Mouse (Mus musculus) heart, embryonic 12.5 days (tissue): Measurements from ENCODE around the gene Defb5. TPM values are rescaled to one million over a fixed set of nuclear protein-coding genes. Genes with fewer than 3 reads are reported as not detected.
"Not testable (repeated sequence)": the region's sequence is repeated elsewhere in the genome, so short reads cannot be mapped to it uniquely, and the experiment has no call there.

Experiments used
- ATAC-seq: fragments of 200-750 bp; cut with Nextera tagmentation; 2 replicates; pipeline ENCODE4 v1.8.0; 2017; ENCODE audit warnings: moderate TSS enrichment, moderate library complexity; ENCODE audit not compliant: insufficient number of reproducible peaks, low FRiP score
- H3K27ac ChIP-seq: fragments of 300-500 bp; sonication (generic); 2 replicates; pipeline ENCODE4 v1.5.1; 2016; ENCODE audit warnings: mild to moderate bottlenecking, moderate library complexity; ENCODE audit not compliant: poor library complexity, severe bottlenecking
- H3K27me3 ChIP-seq: fragments of 300-500 bp; sonication (generic); replicated peaks from 2 replicates; pipeline ENCODE4 v1.6.1; 2016; ENCODE audit warnings: mild to moderate bottlenecking, moderate library complexity
- H3K36me3 ChIP-seq: fragments of 300-500 bp; sonication (generic); 2 replicates; pipeline ENCODE4 v1.6.1; 2016; ENCODE audit warnings: mild to moderate bottlenecking, moderate library complexity
- H3K4me1 ChIP-seq: fragments of 300-500 bp; sonication (generic); replicated peaks from 2 replicates; pipeline ENCODE4 v1.6.1; 2016; ENCODE audit warnings: mild to moderate bottlenecking
- H3K4me2 ChIP-seq: fragments of 300-500 bp; sonication (generic); 2 replicates; pipeline ENCODE4 v1.6.1; 2016; ENCODE audit warnings: mild to moderate bottlenecking, moderate library complexity
- H3K4me3 ChIP-seq: fragments of 300-500 bp; sonication (generic); 2 replicates; pipeline ENCODE4 v1.5.1; 2016; ENCODE audit warnings: mild to moderate bottlenecking
- H3K9ac ChIP-seq: fragments of 300-500 bp; sonication (generic); 2 replicates; pipeline ENCODE4 v1.6.1; 2016; ENCODE audit warnings: mild to moderate bottlenecking, moderate library complexity
- H3K9me3 ChIP-seq: fragments of 300-500 bp; sonication (generic); replicated peaks from 2 replicates; pipeline ENCODE4 v1.6.1; 2016; ENCODE audit warnings: mild to moderate bottlenecking, moderate library complexity
- WGBS: fragments of 180-500 bp; shearing (Covaris S2); methylation state at CpG from one replicate; pipeline ENCODE4 v1.1.7; 2016; 5-methylcytosine and 5-hydroxymethylcytosine counted together
- polyA plus RNA-seq: library from polyadenylated mRNA; unstranded; fragments of >200 nt; fragmentation: Nextera tagmentation; extraction: Ambion mirVana; gene quantifications from 2 replicates; pipeline ENCODE4 v1.2.1, GENCODE M21; 2016

Defb5 gene
- not detected in 2 replicates for polyA plus RNA-seq

- Histone ChIP-seq H3K4me3 (no peak within 1 kb of the TSS), H3K36me3 (no peaks in the 10 kb centered on the region), H3K27ac (no peak within 1 kb of the TSS), H3K9ac (no peak within 1 kb of the TSS), H3K4me1 (no peaks in the 10 kb centered on the region), H3K4me2 (no peak within 1 kb of the TSS), H3K27me3 (no peaks in the 10 kb centered on the region), H3K9me3 (peaks cover 11% of the 10 kb centered on the region)
- 81% methylated on average over 5 of the region's 5 CpGs for WGBS
- ATAC-seq: no peak
Observed at GRCm38 (mm10) chr8:19247280-19247679, at the start of gene Defb5. Gene Defb5 (plus strand): TSS chr8:19247580.

- H3K27me3 ChIP-seq: no peaks in the 10 kb centered on the region
- no peak within 1 kb of the TSS for H3K27ac ChIP-seq
- no peak for ATAC-seq
- no peaks in the 10 kb centered on the region for H3K4me1 ChIP-seq
- H3K4me2 ChIP-seq: no peak within 1 kb of the TSS
- H3K9me3 ChIP-seq: no peaks in the 10 kb centered on the region
- 60% methylated on average over 1 of the region's 1 CpGs for WGBS
- no peak within 1 kb of the TSS for H3K9ac ChIP-seq
- H3K36me3 ChIP-seq: no peaks in the 10 kb centered on the region
- H3K4me3 ChIP-seq: no peak within 1 kb of the TSS
Observed at GRCm38 (mm10) chr8:19225161-19225560, 22.2 kb upstream of the Defb5 start, which contains the start of gene Defb6. Gene Defb6 (plus strand): TSS chr8:19225478.

GRCm38 (mm10) chr8:19238101-19238500, 9.3 kb upstream of the Defb5 start:
- 50% methylated on average over 1 of the region's 1 CpGs for WGBS
- no peaks in the 10 kb centered on the region for H3K27me3 ChIP-seq

GRCm38 (mm10) chr8:19239616-19240015, 7.8 kb upstream of the Defb5 start, which contains the start of gene Defb46:
Gene Defb46 (plus strand): TSS chr8:19239916.
- WGBS: 68% methylated on average over 2 of the region's 2 CpGs
- ATAC-seq: no peak
- Histone ChIP-seq H3K27me3 (no peaks in the 10 kb centered on the region), H3K4me3 (no peak within 1 kb of the TSS), H3K9ac (no peak within 1 kb of the TSS), H3K4me2 (no peak within 1 kb of the TSS), H3K4me1 (no peaks in the 10 kb centered on the region), H3K27ac (no peak within 1 kb of the TSS), H3K36me3 (no peaks in the 10 kb centered on the region), H3K9me3 (peaks cover 8% of the 10 kb centered on the region)

More at GRCm38 (mm10) chr8:19238101-19238500, 9.3 kb upstream of the Defb5 start:
- Histone ChIP-seq H3K4me3 (no peak overlapping the region), H3K4me1 (no peaks in the 10 kb centered on the region), H3K36me3 (no peaks in the 10 kb centered on the region), H3K9ac (no peak overlapping the region), H3K4me2 (no peak overlapping the region), H3K27ac (no peak overlapping the region), H3K9me3 (0 out of 2 replicates have a peak, but pooled peaks cover 5% of the 10 kb centered on the region)
- ATAC-seq: no peak

- ATAC-seq: no peak
Observed at GRCm38 (mm10) chr8:19258136-19258535, 10.8 kb downstream of the Defb5 start.

GRCm38 (mm10) chr8:19259667-19260066, 12.3 kb downstream of the Defb5 start:
- Histone ChIP-seq H3K9me3 (peaks cover 2% of the 10 kb centered on the region), H3K36me3 (no peaks in the 10 kb centered on the region), H3K27ac (no peak overlapping the region), H3K9ac (no peak overlapping the region), H3K4me3 (no peak overlapping the region), H3K4me2 (no peak overlapping the region), H3K4me1 (no peaks in the 10 kb centered on the region), H3K27me3 (no peaks in the 10 kb centered on the region)
- no peak for ATAC-seq
- WGBS: 50% methylated on average over 3 of the region's 3 CpGs

More at GRCm38 (mm10) chr8:19258136-19258535, 10.8 kb downstream of the Defb5 start:
- Histone ChIP-seq H3K4me1 (no peaks in the 10 kb centered on the region), H3K9me3 (peaks cover 2% of the 10 kb centered on the region), H3K9ac (no peak overlapping the region), H3K27ac (no peak overlapping the region), H3K4me2 (no peak overlapping the region), H3K36me3 (no peaks in the 10 kb centered on the region), H3K27me3 (no peaks in the 10 kb centered on the region), H3K4me3 (no peak overlapping the region)

- H3K9me3 ChIP-seq, H3K27ac ChIP-seq, H3K4me1 ChIP-seq, H3K27me3 ChIP-seq, H3K4me2 ChIP-seq, H3K9ac ChIP-seq, ATAC-seq, H3K4me3 ChIP-seq, H3K36me3 ChIP-seq: not testable (repeated sequence)
- WGBS: 32% methylated on average over 2 of the region's 2 CpGs
Observed at GRCm38 (mm10) chr8:19293060-19293459, 45.7 kb downstream of the Defb5 start, which contains the start of gene Defb3. Gene Defb3 (plus strand): TSS chr8:19293360.

- not testable (repeated sequence) for H3K9ac ChIP-seq, H3K9me3 ChIP-seq, H3K4me2 ChIP-seq, H3K4me1 ChIP-seq, H3K27ac ChIP-seq, H3K27me3 ChIP-seq, H3K36me3 ChIP-seq, H3K4me3 ChIP-seq, ATAC-seq
- 58% methylated on average over 3 of the region's 3 CpGs for WGBS
Observed at GRCm38 (mm10) chr8:19298361-19298760, 51.0 kb downstream of the Defb5 start.

Other genes with a start within 250 kb of the Defb5 start
- not detected in 2 replicates for gene Defb38, start 221.0 kb upstream of the Defb5 start, polyA plus RNA-seq
- gene Defb39, start 182.8 kb upstream of the Defb5 start, polyA plus RNA-seq: not detected in 2 replicates
- not detected in 2 replicates for gene Defb12, start 132.7 kb upstream of the Defb5 start, polyA plus RNA-seq
- not detected in 2 replicates for gene Defb34, start 123.8 kb upstream of the Defb5 start, polyA plus RNA-seq
- gene Gm45826, start 106.8 kb upstream of the Defb5 start, polyA plus RNA-seq: not detected in 2 replicates
- not detected in 2 replicates for gene Defb14, start 53.2 kb upstream of the Defb5 start, polyA plus RNA-seq
- gene Defb4, start 48.9 kb upstream of the Defb5 start, polyA plus RNA-seq: not detected in 2 replicates
- not detected in 2 replicates for gene Defb6, start 22.1 kb upstream of the Defb5 start, polyA plus RNA-seq
- not detected in 2 replicates for gene Defb46, start 7.7 kb upstream of the Defb5 start, polyA plus RNA-seq
- gene Defb3, start 45.8 kb downstream of the Defb5 start, polyA plus RNA-seq: not detected in 2 replicates
- not detected in 2 replicates for gene Defb8, start 200.0 kb downstream of the Defb5 start, polyA plus RNA-seq
- gene Defb7, start 247.5 kb downstream of the Defb5 start, polyA plus RNA-seq: not detected in 2 replicates